Mouse (Mus musculus) gastrocnemius, postnatal 25 days (tissue): Measurements from ENCODE around the gene Mrpl51. TPM values are rescaled to one million over a fixed set of nuclear protein-coding genes. Genes with fewer than 3 reads are reported as not detected.
A peak's percentile ranks its signal among the peaks of the same experiment; 100 is the strongest.
"Not testable (repeated sequence)": the region's sequence is repeated elsewhere in the genome, so short reads cannot be mapped to it uniquely, and the experiment has no call there.

ENCODE experiments used
- DNase-seq: peaks from one replicate; pipeline ENCODE4 v3.0.0; 2022
- total RNA-seq, 2 experiments: library from RNA; stranded (reverse); gene quantifications; 1 replicate in 1 of 2; 2 replicates in 1 of 2; pipeline ENCODE4 v1.2.3; 2021

Mrpl51 gene
- total RNA-seq, 2 experiments from 2014 or later: 214 to 227 TPM

GRCm38 (mm10) chr6:125159773-125160557 lies 31.6 kb upstream of the Mrpl51 start:
- DNase-seq: no peak

GRCm38 (mm10) chr6:125160558-125160853 lies 31.1 kb upstream of the Mrpl51 start:
- DNase-seq: no peak

- DNase-seq: peak; percentile 80
Measured at GRCm38 (mm10) chr6:125160854-125161760, 30.5 kb upstream of the Mrpl51 start.

- not testable (repeated sequence) for DNase-seq
Measured at GRCm38 (mm10) chr6:125161971-125162370, 29.6 kb upstream of the Mrpl51 start.

- DNase-seq: not testable (repeated sequence)
Measured at GRCm38 (mm10) chr6:125162615-125163305, 28.8 kb upstream of the Mrpl51 start.

- DNase-seq: peak; percentile 82
Measured at GRCm38 (mm10) chr6:125163801-125164657, 27.6 kb upstream of the Mrpl51 start.

- peak; percentile 64 for DNase-seq
Measured at GRCm38 (mm10) chr6:125164672-125165327, 26.8 kb upstream of the Mrpl51 start.

- DNase-seq: peak; percentile 98
Measured at GRCm38 (mm10) chr6:125165328-125165891, 26.2 kb upstream of the Mrpl51 start.

- DNase-seq: peak; percentile 94
Measured at GRCm38 (mm10) chr6:125166051-125166751, 25.4 kb upstream of the Mrpl51 start, which contains the start of gene Gapdh. Gapdh (minus strand) TSS chr6:125166467.

- DNase-seq: peak; percentile 87
Measured at GRCm38 (mm10) chr6:125166861-125167650, 24.5 kb upstream of the Mrpl51 start.

GRCm38 (mm10) chr6:125168086-125168485 lies 23.5 kb upstream of the Mrpl51 start:
- DNase-seq: no peak

GRCm38 (mm10) chr6:125170194-125170593 lies 21.4 kb upstream of the Mrpl51 start:
- DNase-seq: no peak

- no peak for DNase-seq
Measured at GRCm38 (mm10) chr6:125172474-125172873, 19.1 kb upstream of the Mrpl51 start.

GRCm38 (mm10) chr6:125173256-125173655 lies 18.3 kb upstream of the Mrpl51 start:
- DNase-seq: no peak

- no peak for DNase-seq
Measured at GRCm38 (mm10) chr6:125175469-125175868, 16.1 kb upstream of the Mrpl51 start.

GRCm38 (mm10) chr6:125179601-125180000 lies 12.0 kb upstream of the Mrpl51 start:
- DNase-seq: no peak

GRCm38 (mm10) chr6:125182133-125182532 lies 9.5 kb upstream of the Mrpl51 start:
- DNase-seq: no peak

GRCm38 (mm10) chr6:125186203-125186602 lies 5.4 kb upstream of the Mrpl51 start:
- DNase-seq: no peak

- no peak for DNase-seq
Measured at GRCm38 (mm10) chr6:125190816-125191215, 785 bp upstream of the Mrpl51 start.
